Mouse (Mus musculus): ENCODE results near the gene Gm11037. TPM values are rescaled to one million over a fixed set of nuclear protein-coding genes. Genes with fewer than 3 reads are reported as not detected.
A peak's percentile ranks its signal among the peaks of the same experiment; 100 is the strongest.

The Gm11037 gene
- not detected in 2 replicates for polyA plus RNA-seq (2014; fragmentation: Nextera tagmentation; extraction: Ambion mirVana)

DNA sequence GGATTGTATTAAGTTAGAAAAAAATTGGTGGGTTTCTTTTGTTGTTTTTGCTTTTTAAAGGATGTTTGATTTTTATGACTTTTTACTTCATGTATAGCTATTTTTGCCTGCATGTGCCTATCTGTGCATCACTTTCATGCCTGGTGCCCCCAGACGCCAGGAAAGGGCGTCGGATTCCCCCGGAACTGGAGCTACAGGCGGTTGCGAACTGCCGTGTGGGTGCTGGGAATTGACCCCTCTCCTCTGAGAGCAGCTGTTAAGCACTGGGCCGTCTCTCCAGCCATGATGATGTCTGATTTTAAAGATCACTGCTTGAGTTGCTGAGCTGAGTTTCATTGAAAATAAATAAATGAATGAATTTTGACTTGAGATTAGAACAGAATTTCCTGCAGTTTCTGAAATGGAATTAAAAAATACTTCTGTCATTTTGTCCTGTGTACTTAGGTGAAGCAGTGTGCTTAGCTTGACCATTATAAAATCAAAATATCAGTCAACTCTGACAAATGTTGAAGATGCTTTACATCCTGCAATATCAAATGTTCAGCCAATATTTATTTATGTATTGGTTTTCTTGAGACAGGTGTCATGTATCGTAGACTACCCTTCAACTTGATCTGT is at the start of gene Gm11037:
Gene Gm11037, plus strand, starts transcription at position 568 of the 618 bp plus-strand sequence.
- H3K4me3 ChIP-seq (ENCODE audit: low read depth, low read length): no peak within 1 kb of the TSS
- no peaks in the 10 kb centered on the region for H3K9me3 ChIP-seq (replicated peaks; ENCODE audit: control insufficient read depth, low read length)
- H3K36me3 ChIP-seq (replicated peaks; ENCODE audit: control insufficient read depth, insufficient read depth, low read depth, low read length): no peaks in the 10 kb centered on the region; the same call in 1 of the 2 replicates
- no peaks in the 10 kb centered on the region for H3K27me3 ChIP-seq (ENCODE audit: control insufficient read depth, insufficient read depth, low read length)
- ATAC-seq (replicated peaks; ENCODE audit: insufficient number of reproducible peaks, low FRiP score, low TSS enrichment, low read depth) (no peak), DNase-seq (ENCODE audit: low spot score) (no peak)
- no peak within 1 kb of the TSS for H3K9ac ChIP-seq (replicated peaks; ENCODE audit: low read length)
- 83% methylated on average over 9 of the region's 9 CpGs for WGBS
- H3K4me2 ChIP-seq (ENCODE audit: low read depth, low read length): no peak within 1 kb of the TSS
- no peak within 1 kb of the TSS for H3K27ac ChIP-seq (replicated peaks; ENCODE audit: low read depth, low read length)
- no peaks in the 10 kb centered on the region for H3K4me1 ChIP-seq (ENCODE audit: control insufficient read depth, insufficient read depth, low read length)

DNA sequence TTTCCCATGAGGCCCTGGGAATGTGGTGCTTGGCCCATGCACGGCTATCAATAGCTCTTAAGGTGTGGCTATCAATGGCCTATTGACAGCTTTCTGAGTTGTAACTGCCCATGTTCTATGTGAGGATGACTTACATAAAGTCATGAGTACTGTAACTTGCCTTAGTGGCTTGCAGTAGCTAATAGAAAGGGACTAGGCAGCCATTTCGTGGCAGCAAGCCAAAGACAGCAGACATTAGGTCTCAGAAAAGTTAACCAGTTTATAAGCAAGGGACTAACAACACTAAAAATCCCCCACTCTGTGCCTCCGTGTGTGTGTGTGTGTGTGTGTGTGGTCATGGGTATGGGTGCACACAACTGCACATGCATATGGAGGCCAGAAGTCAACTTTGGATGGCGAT is 49.1 kb upstream of the Gm11037 start:
- H3K4me1 ChIP-seq (ENCODE audit: control insufficient read depth, insufficient read depth, low read length): no peaks in the 10 kb centered on the region
- no peaks in the 10 kb centered on the region for H3K36me3 ChIP-seq (replicated peaks; ENCODE audit: control insufficient read depth, insufficient read depth, low read depth, low read length)
- no peaks in the 10 kb centered on the region for H3K9me3 ChIP-seq (replicated peaks; ENCODE audit: control insufficient read depth, low read length)
- ATAC-seq (replicated peaks; ENCODE audit: insufficient number of reproducible peaks, low FRiP score, low TSS enrichment, low read depth) (no peak), DNase-seq (ENCODE audit: low spot score) (no peak)
- H3K9ac ChIP-seq (replicated peaks; ENCODE audit: low read length): no peak overlapping the region
- no peak overlapping the region for H3K4me3 ChIP-seq (ENCODE audit: low read depth, low read length)
- 91% methylated on average over 4 of the region's 4 CpGs for WGBS
- H3K27me3 ChIP-seq (ENCODE audit: control insufficient read depth, insufficient read depth, low read length): no peaks in the 10 kb centered on the region
- no peak overlapping the region for H3K4me2 ChIP-seq (ENCODE audit: low read depth, low read length)
- no peak overlapping the region for H3K27ac ChIP-seq (replicated peaks; ENCODE audit: low read depth, low read length)

DNA sequence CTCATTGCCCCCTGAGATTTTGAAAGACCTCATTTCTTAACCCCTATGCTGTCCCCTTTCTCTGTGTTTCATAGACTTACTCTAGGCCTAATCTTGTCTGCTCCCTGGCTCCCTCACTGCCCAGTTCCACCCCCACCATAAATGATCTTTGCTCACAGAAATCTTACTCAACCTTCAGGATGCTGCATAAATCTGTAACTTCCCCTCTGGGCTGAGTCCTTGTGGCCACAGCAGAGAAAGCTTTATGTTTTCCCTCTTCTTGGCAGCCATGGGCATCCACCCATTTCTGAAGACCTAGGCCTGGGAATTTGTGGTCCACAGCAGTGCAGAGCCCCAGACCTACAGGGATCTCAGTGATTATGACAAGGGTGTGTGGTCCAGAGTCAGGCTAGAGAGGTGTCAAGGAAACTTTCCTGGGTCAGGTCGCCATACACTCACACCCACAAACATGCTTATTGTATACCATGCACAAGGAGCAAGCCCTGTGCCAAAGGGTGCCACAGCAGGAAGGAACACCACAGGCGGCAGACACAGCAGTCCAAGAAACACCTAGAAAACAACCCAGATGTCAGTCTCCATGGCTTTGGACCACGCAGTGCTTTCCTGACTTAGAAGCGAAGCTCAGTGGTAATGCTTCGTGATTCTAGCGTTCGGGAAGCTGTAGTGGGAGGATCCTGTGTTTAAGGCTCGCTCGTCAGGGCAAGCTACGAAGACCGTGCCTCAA is 46.5 kb upstream of the Gm11037 start, which contains the start of gene Siglec1:
Gene Siglec1, minus strand, starts transcription at position 99 of the 724 bp plus-strand sequence.
- WGBS: 86% methylated on average over 11 of the region's 11 CpGs
- ATAC-seq (replicated peaks; ENCODE audit: insufficient number of reproducible peaks, low FRiP score, low TSS enrichment, low read depth) (no peak), DNase-seq (ENCODE audit: low spot score) (no peak)
- Histone ChIP-seq H3K4me2 (ENCODE audit: low read depth, low read length) (no peak within 1 kb of the TSS), H3K9me3 (replicated peaks; ENCODE audit: control insufficient read depth, low read length) (no peaks in the 10 kb centered on the region), H3K36me3 (replicated peaks; ENCODE audit: control insufficient read depth, insufficient read depth, low read depth, low read length) (no peaks in the 10 kb centered on the region), H3K4me1 (ENCODE audit: control insufficient read depth, insufficient read depth, low read length) (no peaks in the 10 kb centered on the region), H3K9ac (replicated peaks; ENCODE audit: low read length) (no peak within 1 kb of the TSS), H3K27ac (replicated peaks; ENCODE audit: low read depth, low read length) (no peak within 1 kb of the TSS), H3K27me3 (ENCODE audit: control insufficient read depth, insufficient read depth, low read length) (no peaks in the 10 kb centered on the region), H3K4me3 (ENCODE audit: low read depth, low read length) (no peak within 1 kb of the TSS)

DNA sequence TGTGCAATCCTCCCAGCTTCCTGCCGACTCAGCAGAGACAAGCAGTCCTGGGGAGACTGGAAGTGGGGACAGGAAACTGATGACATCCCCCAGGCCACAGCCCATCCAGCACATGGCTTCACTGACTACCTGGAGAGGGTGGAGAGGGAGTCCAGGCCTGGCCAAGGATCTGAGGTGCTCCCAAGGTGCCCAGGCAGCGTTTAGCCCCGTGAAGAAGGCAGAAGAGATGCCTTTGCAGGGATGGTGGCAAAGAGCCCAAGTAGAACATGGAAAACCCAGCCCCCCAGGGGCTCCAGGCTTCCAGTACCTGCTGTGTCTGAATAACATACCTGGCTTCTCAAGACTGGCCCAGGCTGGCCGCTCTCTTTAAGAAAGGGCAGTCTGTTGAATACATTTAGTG is 44.7 kb upstream of the Gm11037 start:
- WGBS: 84% methylated on average over 4 of the region's 4 CpGs
- Histone ChIP-seq H3K9ac (replicated peaks; ENCODE audit: low read length) (no peak overlapping the region), H3K4me1 (ENCODE audit: control insufficient read depth, insufficient read depth, low read length) (no peaks in the 10 kb centered on the region), H3K9me3 (replicated peaks; ENCODE audit: control insufficient read depth, low read length) (no peaks in the 10 kb centered on the region), H3K27me3 (ENCODE audit: control insufficient read depth, insufficient read depth, low read length) (no peaks in the 10 kb centered on the region), H3K27ac (replicated peaks; ENCODE audit: low read depth, low read length) (no peak overlapping the region), H3K4me2 (ENCODE audit: low read depth, low read length) (no peak overlapping the region), H3K4me3 (ENCODE audit: low read depth, low read length) (no peak overlapping the region), H3K36me3 (replicated peaks; ENCODE audit: control insufficient read depth, insufficient read depth, low read depth, low read length) (no peaks in the 10 kb centered on the region)
- ATAC-seq (replicated peaks; ENCODE audit: insufficient number of reproducible peaks, low FRiP score, low TSS enrichment, low read depth): no peak
- DNase-seq (ENCODE audit: low spot score): no peak

DNA sequence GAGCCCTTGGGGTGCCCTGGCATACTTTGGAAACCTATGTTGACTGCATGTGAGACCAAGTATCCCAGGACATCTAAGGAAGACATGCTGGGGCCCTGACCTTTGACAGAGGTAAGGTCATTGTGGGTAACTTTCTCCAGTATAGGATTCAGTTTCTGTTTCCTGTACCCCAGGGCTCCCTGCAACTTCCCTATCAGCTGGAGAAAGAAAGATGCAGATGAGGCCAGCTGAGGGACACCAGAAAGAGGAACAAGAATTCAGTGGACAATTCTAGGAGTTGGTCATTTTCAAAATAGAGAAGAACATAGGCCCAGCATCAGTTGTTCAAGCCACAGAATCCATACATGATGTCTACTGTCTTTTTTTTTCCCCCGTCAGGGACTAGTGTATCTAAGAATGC is 43.7 kb upstream of the Gm11037 start:
- Histone ChIP-seq H3K36me3 (replicated peaks; ENCODE audit: control insufficient read depth, insufficient read depth, low read depth, low read length) (no peaks in the 10 kb centered on the region), H3K4me2 (ENCODE audit: low read depth, low read length) (no peak overlapping the region), H3K9ac (replicated peaks; ENCODE audit: low read length) (no peak overlapping the region), H3K27ac (replicated peaks; ENCODE audit: low read depth, low read length) (no peak overlapping the region), H3K4me3 (ENCODE audit: low read depth, low read length) (no peak overlapping the region), H3K9me3 (replicated peaks; ENCODE audit: control insufficient read depth, low read length) (no peaks in the 10 kb centered on the region), H3K27me3 (ENCODE audit: control insufficient read depth, insufficient read depth, low read length) (no peaks in the 10 kb centered on the region), H3K4me1 (ENCODE audit: control insufficient read depth, insufficient read depth, low read length) (no peaks in the 10 kb centered on the region)
- DNase-seq (ENCODE audit: low spot score): no peak
- no peak for ATAC-seq (replicated peaks; ENCODE audit: insufficient number of reproducible peaks, low FRiP score, low TSS enrichment, low read depth)
- WGBS: 88% methylated on average over 1 of the region's 1 CpGs

- Histone ChIP-seq H3K27me3 (ENCODE audit: control insufficient read depth, insufficient read depth, low read length) (no peaks in the 10 kb centered on the region), H3K36me3 (replicated peaks; ENCODE audit: control insufficient read depth, insufficient read depth, low read depth, low read length) (no peaks in the 10 kb centered on the region), H3K4me3 (ENCODE audit: low read depth, low read length) (no peak overlapping the region), H3K9ac (replicated peaks; ENCODE audit: low read length) (no peak overlapping the region), H3K9me3 (replicated peaks; ENCODE audit: control insufficient read depth, low read length) (no peaks in the 10 kb centered on the region), H3K27ac (replicated peaks; ENCODE audit: low read depth, low read length) (no peak overlapping the region), H3K4me2 (ENCODE audit: low read depth, low read length) (no peak overlapping the region), H3K4me1 (ENCODE audit: control insufficient read depth, insufficient read depth, low read length) (no peaks in the 10 kb centered on the region)
- no peak for DNase-seq (ENCODE audit: low spot score)
- no peak for ATAC-seq (replicated peaks; ENCODE audit: insufficient number of reproducible peaks, low FRiP score, low TSS enrichment, low read depth)
- whole genome bisulfite sequencing: 61% methylated on average over 3 of the region's 3 CpGs
These were observed 42.4 kb upstream of the Gm11037 start for GRCm38 (mm10) chr2:131090852-131091251.

GRCm38 (mm10) chr2:131093577-131093976 is 39.7 kb upstream of the Gm11037 start:
- no peaks in the 10 kb centered on the region for H3K4me1 ChIP-seq (ENCODE audit: control insufficient read depth, insufficient read depth, low read length)
- H3K4me3 ChIP-seq (ENCODE audit: low read depth, low read length): no peak overlapping the region
- H3K27me3 ChIP-seq (ENCODE audit: control insufficient read depth, insufficient read depth, low read length): no peaks in the 10 kb centered on the region
- WGBS: 87% methylated on average over 5 of the region's 5 CpGs
- H3K36me3 ChIP-seq (replicated peaks; ENCODE audit: control insufficient read depth, insufficient read depth, low read depth, low read length): no peaks in the 10 kb centered on the region
- no peak overlapping the region for H3K9ac ChIP-seq (replicated peaks; ENCODE audit: low read length)
- DNase-seq (ENCODE audit: low spot score) (no peak), ATAC-seq (replicated peaks; ENCODE audit: insufficient number of reproducible peaks, low FRiP score, low TSS enrichment, low read depth) (no peak)
- H3K4me2 ChIP-seq (ENCODE audit: low read depth, low read length): no peak overlapping the region
- H3K27ac ChIP-seq (replicated peaks; ENCODE audit: low read depth, low read length): no peak overlapping the region
- no peaks in the 10 kb centered on the region for H3K9me3 ChIP-seq (replicated peaks; ENCODE audit: control insufficient read depth, low read length)

- no peaks in the 10 kb centered on the region for H3K36me3 ChIP-seq (replicated peaks; ENCODE audit: control insufficient read depth, insufficient read depth, low read depth, low read length)
- DNase-seq (ENCODE audit: low spot score) (peak; percentile 80), ATAC-seq (replicated peaks; ENCODE audit: insufficient number of reproducible peaks, low FRiP score, low TSS enrichment, low read depth) (no peak)
- no peaks in the 10 kb centered on the region for H3K4me1 ChIP-seq (ENCODE audit: control insufficient read depth, insufficient read depth, low read length)
- WGBS: 0% methylated on average over 1 of the region's 1 CpGs
- no peak overlapping the region for H3K4me2 ChIP-seq (ENCODE audit: low read depth, low read length)
- H3K9ac ChIP-seq (replicated peaks; ENCODE audit: low read length): no peak overlapping the region
- no peaks in the 10 kb centered on the region for H3K27me3 ChIP-seq (ENCODE audit: control insufficient read depth, insufficient read depth, low read length)
- H3K27ac ChIP-seq (replicated peaks; ENCODE audit: low read depth, low read length): no peak overlapping the region
- H3K9me3 ChIP-seq (replicated peaks; ENCODE audit: control insufficient read depth, low read length): no peaks in the 10 kb centered on the region
- no peak overlapping the region for H3K4me3 ChIP-seq (ENCODE audit: low read depth, low read length)
These were observed 38.5 kb upstream of the Gm11037 start for GRCm38 (mm10) chr2:131094823-131095222.

Data from embryonic facial prominence, embryonic 11.5 days (tissue).